Mouse (Mus musculus) liver, embryonic 13.5 days (tissue): ENCODE measurements around the gene Gpr68. TPM values are rescaled to one million over a fixed set of nuclear protein-coding genes. Genes with fewer than 3 reads are reported as not detected.

Source experiments
- ATAC-seq: fragments of 200-750 bp; cut with Nextera tagmentation; 2 replicates; pipeline ENCODE4 v1.8.0; 2017; ENCODE audit warnings: low read depth, mild to moderate bottlenecking, moderate number of reproducible peaks, moderate library complexity
- DNase-seq: peaks from one replicate; pipeline ENCODE4 v3.0.0; 2022
- H3K27ac ChIP-seq: fragments of 300-500 bp; sonication (generic); 2 replicates; pipeline ENCODE4 v1.5.1; 2015; ENCODE audit warnings: moderate library complexity, mild to moderate bottlenecking, inconsistent platforms
- H3K27me3 ChIP-seq: fragments of 300-500 bp; sonication (generic); 2 replicates; pipeline ENCODE4 v1.6.1; 2015; ENCODE audit warnings: mild to moderate bottlenecking, inconsistent platforms
- H3K36me3 ChIP-seq: fragments of 300-500 bp; sonication (generic); 2 replicates; pipeline ENCODE4 v1.6.1; 2015; ENCODE audit warnings: mild to moderate bottlenecking, inconsistent platforms
- H3K4me1 ChIP-seq: fragments of 300-500 bp; sonication (generic); replicated peaks from 2 replicates; pipeline ENCODE4 v1.6.1; 2015; ENCODE audit warnings: inconsistent platforms
- H3K4me2 ChIP-seq: fragments of 300-500 bp; sonication (generic); 2 replicates; pipeline ENCODE4 v1.6.1; 2015; ENCODE audit warnings: inconsistent platforms, mild to moderate bottlenecking, moderate library complexity
- H3K4me3 ChIP-seq: fragments of 300-500 bp; sonication (generic); replicated peaks from 2 replicates; pipeline ENCODE4 v1.5.1; 2015; ENCODE audit warnings: mild to moderate bottlenecking, inconsistent platforms
- H3K9ac ChIP-seq: fragments of 300-500 bp; sonication (generic); 2 replicates; pipeline ENCODE4 v1.6.1; 2015; ENCODE audit warnings: mild to moderate bottlenecking, inconsistent platforms
- H3K9me3 ChIP-seq: fragments of 300-500 bp; sonication (generic); replicated peaks from 2 replicates; pipeline ENCODE4 v1.6.1; 2016; ENCODE audit warnings: inconsistent platforms
- WGBS: fragments of 180-500 bp; shearing (Covaris S2); methylation state at CpG from one replicate; pipeline ENCODE4 v1.1.7; 2015; ENCODE audit not compliant: insufficient replicate concordance; 5-methylcytosine and 5-hydroxymethylcytosine counted together
- polyA plus RNA-seq: library from polyadenylated mRNA; unstranded; fragments of >200 nt; fragmentation: Nextera tagmentation; extraction: Ambion mirVana; gene quantifications from 2 replicates; pipeline ENCODE4 v1.2.1, GENCODE M21; 2015

Gene Gpr68
- polyA plus RNA-seq: 0.07 and 0.08 TPM in 2 replicates

GRCm38 (mm10) chr12:100907598-100908297 lies at the start of gene Gpr68:
TSS of gene Gpr68 (minus strand) at chr12:100908198.
- H3K4me3 ChIP-seq: peak within 1 kb of the TSS; percentile 35; the same call in 1 of the 2 replicates
- peaks cover 6% of the 10 kb centered on the region; the same call in 1 of the 2 replicates for H3K4me1 ChIP-seq
- H3K4me2 ChIP-seq: peak within 1 kb of the TSS; percentile 55
- WGBS: 8% methylated on average over 39 of the region's 39 CpGs
- H3K36me3 ChIP-seq: peaks cover 8% of the 10 kb centered on the region
- H3K9me3 ChIP-seq: no peaks in the 10 kb centered on the region
- ATAC-seq (no peak), DNase-seq (no peak)
- H3K9ac ChIP-seq: no peak within 1 kb of the TSS
- peaks cover 41% of the 10 kb centered on the region for H3K27me3 ChIP-seq
- H3K27ac ChIP-seq: no peak within 1 kb of the TSS

GRCm38 (mm10) chr12:100957257-100957656 lies 49.3 kb upstream of the Gpr68 start:
- peak overlapping the region; percentile 75 for H3K9ac ChIP-seq
- peak overlapping the region; percentile 99 for H3K27ac ChIP-seq
- no peak overlapping the region for H3K4me3 ChIP-seq
- peaks cover 88% of the 10 kb centered on the region for H3K4me1 ChIP-seq
- ATAC-seq: no peak
- peak overlapping the region; percentile 67 for H3K4me2 ChIP-seq
- H3K36me3 ChIP-seq: peaks cover 30% of the 10 kb centered on the region
- H3K9me3 ChIP-seq: no peaks in the 10 kb centered on the region
- 82% methylated on average over 3 of the region's 3 CpGs for WGBS
- no peak for DNase-seq
- H3K27me3 ChIP-seq: no peaks in the 10 kb centered on the region

- 46% methylated on average over 4 of the region's 4 CpGs for WGBS
- peak overlapping the region; percentile 75 for H3K9ac ChIP-seq
- ATAC-seq (no peak), DNase-seq (no peak)
- no peaks in the 10 kb centered on the region for H3K9me3 ChIP-seq
- H3K4me3 ChIP-seq: peak overlapping the region; percentile 39; the same call in 1 of the 2 replicates
- peak overlapping the region; percentile 99 for H3K27ac ChIP-seq
- no peaks in the 10 kb centered on the region for H3K27me3 ChIP-seq
- H3K36me3 ChIP-seq: peaks cover 28% of the 10 kb centered on the region
- H3K4me2 ChIP-seq: peak overlapping the region; percentile 67
- H3K4me1 ChIP-seq: peaks cover 90% of the 10 kb centered on the region
Measured at GRCm38 (mm10) chr12:100956825-100957224, 48.8 kb upstream of the Gpr68 start.

GRCm38 (mm10) chr12:100956028-100956427 lies 48.0 kb upstream of the Gpr68 start:
- H3K4me3 ChIP-seq: peak overlapping the region; percentile 39
- peak overlapping the region; percentile 99 for H3K27ac ChIP-seq
- H3K9me3 ChIP-seq: no peaks in the 10 kb centered on the region
- H3K4me1 ChIP-seq: peaks cover 89% of the 10 kb centered on the region
- H3K27me3 ChIP-seq: no peaks in the 10 kb centered on the region
- peak overlapping the region; percentile 67 for H3K4me2 ChIP-seq
- peak overlapping the region; percentile 75 for H3K9ac ChIP-seq
- DNase-seq (peak; percentile 85), ATAC-seq (peak; percentile 83)
- peaks cover 33% of the 10 kb centered on the region for H3K36me3 ChIP-seq
- WGBS: 17% methylated on average over 2 of the region's 2 CpGs

- H3K27ac ChIP-seq: peak overlapping the region; percentile 99
- DNase-seq (peak; percentile 58), ATAC-seq (peak; percentile 24)
- H3K36me3 ChIP-seq: peaks cover 31% of the 10 kb centered on the region
- WGBS: 29% methylated on average over 8 of the region's 8 CpGs
- H3K4me2 ChIP-seq: peak overlapping the region; percentile 67
- peaks cover 70% of the 10 kb centered on the region for H3K4me1 ChIP-seq
- H3K9ac ChIP-seq: peak overlapping the region; percentile 75
- H3K9me3 ChIP-seq: no peaks in the 10 kb centered on the region
- no peak overlapping the region for H3K4me3 ChIP-seq
- H3K27me3 ChIP-seq: no peaks in the 10 kb centered on the region
Measured at GRCm38 (mm10) chr12:100953926-100954325, 45.9 kb upstream of the Gpr68 start.

- peaks cover 46% of the 10 kb centered on the region for H3K36me3 ChIP-seq
- ATAC-seq (peak; percentile 21; the same call in 1 of the 2 replicates), DNase-seq (peak; percentile 67)
- no peak overlapping the region for H3K4me3 ChIP-seq
- peaks cover 54% of the 10 kb centered on the region for H3K4me1 ChIP-seq
- no peaks in the 10 kb centered on the region for H3K9me3 ChIP-seq
- peak overlapping the region; percentile 45; the same call in 1 of the 2 replicates for H3K9ac ChIP-seq
- no peaks in the 10 kb centered on the region for H3K27me3 ChIP-seq
- peak overlapping the region; percentile 18; the same call in 1 of the 2 replicates for H3K4me2 ChIP-seq
- peak overlapping the region; percentile 99 for H3K27ac ChIP-seq
- WGBS: 42% methylated on average over 9 of the region's 9 CpGs
Measured at GRCm38 (mm10) chr12:100952193-100952931, 44.4 kb upstream of the Gpr68 start.

- WGBS: 84% methylated on average over 5 of the region's 5 CpGs
- Histone ChIP-seq H3K36me3 (peaks cover 79% of the 10 kb centered on the region), H3K4me3 (no peak overlapping the region), H3K27me3 (no peaks in the 10 kb centered on the region), H3K4me1 (peaks cover 24% of the 10 kb centered on the region), H3K9ac (no peak overlapping the region), H3K9me3 (no peaks in the 10 kb centered on the region), H3K27ac (no peak overlapping the region), H3K4me2 (no peak overlapping the region)
- DNase-seq: no peak
- no peak for ATAC-seq
Measured at GRCm38 (mm10) chr12:100949146-100949545, 41.1 kb upstream of the Gpr68 start.

- peaks cover 86% of the 10 kb centered on the region for H3K36me3 ChIP-seq
- H3K9me3 ChIP-seq: no peaks in the 10 kb centered on the region
- H3K9ac ChIP-seq: no peak overlapping the region
- no peak overlapping the region for H3K27ac ChIP-seq
- WGBS: 84% methylated on average over 6 of the region's 6 CpGs
- ATAC-seq (no peak), DNase-seq (no peak)
- peaks cover 12% of the 10 kb centered on the region for H3K4me1 ChIP-seq
- H3K27me3 ChIP-seq: no peaks in the 10 kb centered on the region
- no peak overlapping the region for H3K4me3 ChIP-seq
- no peak overlapping the region for H3K4me2 ChIP-seq
Measured at GRCm38 (mm10) chr12:100948021-100948420, 40.0 kb upstream of the Gpr68 start.

- no peak for ATAC-seq
- peaks cover 91% of the 10 kb centered on the region for H3K36me3 ChIP-seq
Measured at GRCm38 (mm10) chr12:100945948-100946347, 38.0 kb upstream of the Gpr68 start.

GRCm38 (mm10) chr12:100945501-100945900 lies 37.5 kb upstream of the Gpr68 start:
- H3K9ac ChIP-seq: no peak overlapping the region
- ATAC-seq: no peak
- no peaks in the 10 kb centered on the region for H3K27me3 ChIP-seq
- no peaks in the 10 kb centered on the region for H3K4me1 ChIP-seq
- no peak for DNase-seq
- no peaks in the 10 kb centered on the region for H3K9me3 ChIP-seq
- peaks cover 93% of the 10 kb centered on the region for H3K36me3 ChIP-seq
- 87% methylated on average over 12 of the region's 12 CpGs for WGBS
- no peak overlapping the region for H3K27ac ChIP-seq
- H3K4me2 ChIP-seq: no peak overlapping the region
- H3K4me3 ChIP-seq: no peak overlapping the region

More at GRCm38 (mm10) chr12:100945948-100946347, 38.0 kb upstream of the Gpr68 start:
- Histone ChIP-seq H3K4me3 (no peak overlapping the region), H3K27me3 (no peaks in the 10 kb centered on the region), H3K9me3 (no peaks in the 10 kb centered on the region), H3K4me2 (no peak overlapping the region), H3K9ac (no peak overlapping the region), H3K4me1 (no peaks in the 10 kb centered on the region), H3K27ac (no peak overlapping the region)
- 83% methylated on average over 12 of the region's 12 CpGs for WGBS
- no peak for DNase-seq

- ATAC-seq (no peak), DNase-seq (no peak)
- Histone ChIP-seq H3K9ac (no peak overlapping the region), H3K27me3 (no peaks in the 10 kb centered on the region), H3K36me3 (peaks cover 96% of the 10 kb centered on the region), H3K4me3 (no peak overlapping the region), H3K27ac (no peak overlapping the region), H3K4me2 (no peak overlapping the region), H3K9me3 (no peaks in the 10 kb centered on the region), H3K4me1 (no peaks in the 10 kb centered on the region)
- WGBS: 93% methylated on average over 21 of the region's 21 CpGs
Measured at GRCm38 (mm10) chr12:100944921-100945336, 36.9 kb upstream of the Gpr68 start.
